Mouse (Mus musculus) bone marrow macrophage, adult 2 months (primary cell): ENCODE data around the gene Plcb4.
"Not testable (repeated sequence)": the region's sequence is repeated elsewhere in the genome, so short reads cannot be mapped to it uniquely, and the experiment has no call there.

Experiments
- CTCF ChIP-seq: IDR thresholded peaks from 2 replicates; pipeline ENCODE4 v1.5.1; 2012; ENCODE audit warnings: low read depth, mild to moderate bottlenecking, low read length, moderate library complexity
- POLR2A ChIP-seq: IDR thresholded peaks from 2 replicates; pipeline ENCODE4 v1.6.1; 2012; ENCODE audit warnings: mild to moderate bottlenecking, low read depth, low read length, borderline replicate concordance

GRCm38 (mm10) chr2:135738022-135738780 is 79.4 kb downstream of the Plcb4 start:
- not testable (repeated sequence) for TF ChIP-seq POLR2A, CTCF
